Mouse (Mus musculus) Patski (cell line): ENCODE measurements around the gene Setd5. TPM values are rescaled to one million over a fixed set of nuclear protein-coding genes. Genes with fewer than 3 reads are reported as not detected.
A peak's percentile ranks its signal among the peaks of the same experiment; 100 is the strongest.

Source experiments
- ATAC-seq: fragments of 100-300 bp; one replicate; pipeline ENCODE4 v1.8.0; 2021
- CTCF ChIA-PET: fragments of 350-600 bp; sonication (Branson Sonifier 250); formaldehyde crosslinking; loops from one replicate; lab custom pipeline; 2022; ENCODE audit warnings: inconsistent platforms; lab: Charles Lee
- POLR2A ChIA-PET: fragments of 350-600 bp; sonication (Branson Sonifier 250); formaldehyde crosslinking; loops from one replicate; lab custom pipeline; 2022; ENCODE audit warnings: antibody characterized with exemption, inconsistent platforms; lab: Charles Lee
- DNase-seq: peaks from one replicate; pipeline ENCODE4 v3.0.0-alpha.2; 2011; ENCODE audit warnings: low read depth, low spot score
- H3K27me3 ChIP-seq: fragments of 371-371 bp; one replicate; pipeline ENCODE4 v1.5.1; 2021
- CTCF ChIP-seq: fragments of 100-300 bp; IDR thresholded peaks from one replicate; pipeline ENCODE4 v1.5.1; 2021
- in situ Hi-C: fragments of 300-500 bp; cut with MboI; formaldehyde crosslinking; loops from 3 replicates; pipeline ENCODE4 v1.11.1; 2018; ENCODE audit warnings: low pct_unique_long_range_greater_than_20kb, mixed read lengths
- polyA plus RNA-seq: library from polyadenylated mRNA; unstranded; gene quantifications from one replicate; pipeline ENCODE4 v1.2.3, GENCODE M21; 2021

Gene Setd5
- polyA plus RNA-seq, 1 experiment from 2014 or later = 60.3 TPM

DNA sequence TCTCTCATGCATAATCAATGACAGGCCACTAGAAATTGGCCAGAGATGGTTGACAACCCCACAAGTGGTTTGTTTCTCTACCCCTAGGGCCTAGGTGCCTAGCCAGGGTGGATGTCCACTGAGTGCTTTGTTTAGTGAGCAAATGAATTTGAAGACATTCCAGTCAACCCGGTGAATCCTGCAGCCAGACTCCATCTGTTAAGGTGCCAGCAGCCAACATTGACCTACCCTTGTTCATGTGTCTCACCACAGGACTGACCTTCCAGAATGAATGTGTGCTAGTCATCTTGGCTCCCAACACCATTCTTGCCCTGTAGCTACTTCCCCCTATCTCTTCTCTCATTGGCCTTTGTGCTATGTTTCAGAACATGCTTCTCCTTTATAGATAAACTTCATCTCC lies 84.8 kb downstream of the Setd5 start:
- ATAC-seq (no peak), DNase-seq (no peak)
- POLR2A ChIA-PET = interaction anchor here (0.9 kb wide), 1 partner anchor 11 kb away, joined by 3 read pairs; no protein-coding TSS in a partner anchor
- no peaks in the 10 kb centered on the region for H3K27me3 ChIP-seq
- CTCF ChIA-PET = interaction anchor here (1.6 kb wide), 1 partner anchor 15 kb away, joined by 6 read pairs; no protein-coding TSS in a partner anchor
- no peak for TF ChIP-seq CTCF
- in situ Hi-C loops = no loop called here

DNA sequence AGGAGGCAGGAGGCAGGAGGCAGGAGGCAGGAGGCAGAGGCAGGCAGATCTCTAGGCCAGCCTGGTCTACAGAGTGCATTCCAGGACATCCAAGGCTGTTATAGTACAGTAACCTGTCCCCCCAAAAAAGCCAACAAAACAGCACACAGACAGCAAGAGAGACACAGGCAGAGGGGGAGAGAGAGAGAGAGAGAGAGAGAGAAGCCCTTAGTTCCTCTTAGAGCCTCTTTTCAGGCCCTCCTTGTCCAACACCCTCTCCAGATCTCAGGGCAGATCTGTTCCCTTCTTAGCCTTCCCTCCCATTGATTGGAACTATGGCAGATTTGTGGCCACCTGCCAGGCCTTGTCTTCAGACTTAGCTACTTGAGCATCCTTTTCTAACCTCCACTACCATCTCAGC lies 86.3 kb downstream of the Setd5 start:
- H3K27me3 ChIP-seq = no peaks in the 10 kb centered on the region
- no peak for DNase-seq
- no peak for ATAC-seq
- CTCF ChIA-PET = no interaction called here
- no peak for TF ChIP-seq CTCF
- in situ Hi-C loops = no loop called here
- POLR2A ChIA-PET = no interaction called here

DNA sequence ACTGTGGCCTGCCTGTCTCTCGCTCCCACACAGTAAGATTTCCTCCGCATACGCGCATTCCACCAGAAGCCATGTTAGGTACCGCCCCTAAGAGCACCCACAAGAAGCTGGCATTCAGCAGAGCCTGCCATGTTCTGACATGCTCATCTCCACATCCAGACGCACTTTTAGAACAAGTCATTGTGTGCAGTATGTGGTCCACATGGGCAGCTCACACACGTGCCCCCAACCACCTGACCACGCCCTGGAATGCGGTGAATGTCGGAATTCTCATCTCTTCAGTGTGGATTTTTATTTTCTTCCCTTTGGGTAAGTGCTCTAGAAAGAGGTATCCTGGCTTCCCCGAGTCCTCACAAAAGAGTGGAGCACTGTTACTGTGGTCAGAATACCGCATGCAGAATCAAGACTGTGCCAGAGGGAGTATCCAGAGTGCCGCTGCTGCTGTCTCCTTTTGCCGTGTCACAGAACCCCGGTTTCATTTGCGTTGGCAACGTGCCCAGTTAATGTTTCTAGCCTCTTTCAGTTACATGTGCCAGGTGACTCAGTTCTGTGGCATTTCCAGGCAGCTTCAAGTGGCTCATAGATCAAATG lies 89.6 kb downstream of the Setd5 start:
- ChIA-PET CTCF (interaction anchor here (1.1 to 1.5 kb wide), 3 partner anchors 9 to 129 kb away, joined by 3 read pairs; no protein-coding TSS in a partner anchor), POLR2A (interaction anchor here (0.6 to 1.1 kb wide), 4 partner anchors 11 to 39 kb away, joined by 3 read pairs; no protein-coding TSS in a partner anchor)
- no peaks in the 10 kb centered on the region for H3K27me3 ChIP-seq
- DNase-seq = peak; percentile 91
- in situ Hi-C loops = no loop called here
- TF ChIP-seq CTCF = no peak
- ATAC-seq = peak; percentile 75

DNA sequence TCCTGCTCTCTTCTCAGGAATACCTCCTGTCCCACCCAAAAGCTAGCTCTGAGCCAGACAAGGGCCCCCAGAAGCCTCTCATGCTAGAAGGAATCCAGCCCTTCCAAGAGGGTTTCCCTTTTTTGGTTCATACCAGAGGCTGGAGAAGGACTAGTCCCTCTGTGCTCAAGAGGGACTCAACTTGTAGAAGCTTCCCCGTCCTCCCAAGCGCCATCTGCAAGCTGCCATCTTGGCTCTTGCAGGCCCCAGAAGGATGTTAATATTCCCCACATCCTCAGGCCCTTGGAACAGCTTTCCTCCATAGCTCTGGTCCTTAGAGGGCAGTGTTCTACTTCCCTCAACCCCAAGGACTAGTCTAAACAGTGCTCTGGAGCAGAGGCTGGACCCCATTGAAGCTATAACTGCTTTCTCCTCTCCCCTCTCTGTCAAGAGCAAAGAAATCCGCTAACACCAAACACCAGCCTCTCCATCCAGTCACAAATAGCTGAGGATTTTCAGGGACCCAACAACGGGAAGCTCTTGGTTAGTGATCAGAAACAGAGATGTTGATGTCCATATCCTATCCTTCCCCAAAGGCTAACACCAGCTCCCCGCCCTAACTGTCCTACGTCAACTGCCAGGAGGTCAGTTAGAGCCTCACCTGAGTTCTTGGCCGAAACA lies 91.3 kb downstream of the Setd5 start:
- CTCF ChIA-PET = interaction anchor here (0.8 to 1.4 kb wide), 3 partner anchors 118 to 134 kb away, joined by 3 to 4 read pairs (median 3); no protein-coding TSS in a partner anchor
- ATAC-seq (no peak), DNase-seq (no peak)
- POLR2A ChIA-PET = no interaction called here
- in situ Hi-C loops = no loop called here
- no peaks in the 10 kb centered on the region for H3K27me3 ChIP-seq
- no peak for TF ChIP-seq CTCF

DNA sequence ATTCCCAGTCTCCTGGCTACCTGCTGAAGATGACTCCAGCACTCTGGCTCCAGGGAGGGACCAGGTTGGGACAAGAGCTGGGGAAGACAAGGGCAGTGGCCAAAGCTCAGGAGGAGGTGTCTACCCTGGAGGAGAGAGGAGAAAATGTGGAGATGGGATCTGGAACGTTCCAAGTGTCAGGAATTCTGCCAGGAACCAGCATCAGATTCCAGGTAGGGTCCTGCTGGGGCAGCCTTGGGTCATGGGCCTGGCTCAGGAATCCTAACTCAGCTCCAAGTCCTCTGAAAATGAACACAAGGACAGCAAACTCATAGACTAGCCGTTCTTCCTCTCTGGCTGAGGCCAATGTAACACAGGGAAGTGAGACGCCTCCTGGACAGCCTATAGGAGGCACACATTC lies 92.7 kb downstream of the Setd5 start:
- H3K27me3 ChIP-seq = no peaks in the 10 kb centered on the region
- ATAC-seq (no peak), DNase-seq (no peak)
- ChIA-PET POLR2A (interaction anchor here (0.6 to 0.9 kb wide), 2 partner anchors 8 to 29 kb away, joined by 3 to 5 read pairs; no protein-coding TSS in a partner anchor), CTCF (no interaction called here)
- no peak for TF ChIP-seq CTCF
- in situ Hi-C loops = no loop called here

DNA sequence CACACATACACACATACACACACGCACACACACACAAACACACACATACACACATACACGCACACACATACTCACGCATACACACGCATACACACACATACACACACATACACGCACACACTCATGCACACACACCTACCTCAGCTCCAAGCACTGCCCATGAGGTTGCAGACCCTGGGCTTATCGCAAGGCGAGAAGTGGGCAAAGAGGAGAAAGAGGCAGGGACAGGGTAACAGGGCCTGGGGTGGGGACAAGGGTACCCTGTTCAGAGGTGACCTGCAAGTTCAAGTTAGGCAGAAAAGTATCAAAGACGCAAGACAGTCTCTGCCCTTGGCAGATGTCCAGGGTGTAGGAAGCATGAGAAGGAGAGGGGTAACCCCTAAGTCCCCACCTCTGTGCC lies 93.5 kb downstream of the Setd5 start:
- no peaks in the 10 kb centered on the region for H3K27me3 ChIP-seq
- CTCF ChIA-PET = interaction anchor here (1.5 kb wide), 1 partner anchor 67 kb away, joined by 3 read pairs; no protein-coding TSS in a partner anchor
- in situ Hi-C loops = no loop called here
- POLR2A ChIA-PET = no interaction called here
- no peak for ATAC-seq
- no peak for DNase-seq
- no peak for TF ChIP-seq CTCF

DNA sequence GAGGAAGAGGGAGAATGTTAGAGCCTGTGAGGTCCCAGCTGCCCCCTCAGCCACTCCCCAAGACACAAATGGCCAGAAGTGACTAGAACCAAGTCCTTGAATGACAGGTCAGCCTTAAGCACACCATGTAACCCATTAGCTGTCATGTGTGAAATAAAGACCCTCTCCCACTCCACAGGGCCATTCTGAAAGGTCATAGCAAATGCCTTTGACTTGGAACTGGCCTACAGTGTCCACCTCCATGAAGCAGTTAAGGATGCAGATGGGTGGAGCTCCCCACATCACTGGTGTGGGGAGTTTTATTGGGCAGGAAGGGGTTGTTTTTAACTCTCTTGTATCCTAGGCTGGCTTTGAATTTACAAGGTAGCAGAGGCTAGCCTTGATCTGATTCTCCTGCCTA lies 94.8 kb downstream of the Setd5 start:
- TF ChIP-seq CTCF = no peak
- POLR2A ChIA-PET = no interaction called here
- in situ Hi-C loops = no loop called here
- H3K27me3 ChIP-seq = no peaks in the 10 kb centered on the region
- DNase-seq = no peak
- ATAC-seq = no peak
- CTCF ChIA-PET = interaction anchor here (0.8 to 1.5 kb wide), 4 partner anchors 31 to 90 kb away, joined by 3 read pairs; no protein-coding TSS in a partner anchor

DNA sequence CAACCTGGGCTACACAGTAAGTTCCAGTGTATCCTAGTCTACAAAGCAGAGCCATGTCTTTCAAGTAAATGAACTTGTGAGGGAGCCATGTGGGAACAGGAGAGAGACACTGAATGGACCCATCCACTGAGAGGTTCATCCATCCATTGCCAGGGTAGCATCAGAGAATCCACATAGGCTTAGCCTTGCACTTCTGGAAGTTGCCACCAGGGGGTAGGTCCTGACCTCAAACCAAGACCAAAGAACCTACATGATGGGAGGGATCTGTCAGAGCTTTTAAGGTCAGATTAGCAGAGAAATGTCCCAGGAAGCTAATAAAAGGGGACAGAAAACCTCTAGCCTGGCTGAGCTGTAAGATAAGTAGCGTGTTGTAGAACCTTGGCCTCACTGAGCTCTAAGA lies 95.4 kb downstream of the Setd5 start:
- in situ Hi-C loops = no loop called here
- DNase-seq = no peak

DNA sequence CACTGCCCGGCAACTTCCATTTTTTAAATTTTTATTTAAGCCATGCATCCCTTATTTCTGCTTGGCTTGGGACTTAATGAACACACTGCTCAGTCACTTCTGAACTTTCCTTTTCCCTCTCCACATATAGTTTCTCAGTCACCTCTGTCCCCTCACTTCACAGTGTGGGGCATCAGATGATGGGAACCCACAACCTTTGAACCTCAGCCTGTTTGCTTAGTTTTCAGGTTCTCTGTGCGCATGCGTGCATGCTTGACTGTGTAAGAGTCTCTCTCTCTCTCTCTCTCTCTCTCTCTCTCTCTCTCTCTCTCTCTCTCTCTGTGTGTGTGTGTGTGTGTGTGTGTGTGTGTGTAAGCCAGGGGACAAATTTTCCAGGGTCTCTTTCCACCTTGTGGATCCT lies 98.3 kb downstream of the Setd5 start:
- ChIA-PET CTCF (no interaction called here), POLR2A (no interaction called here)
- ATAC-seq (no peak), DNase-seq (no peak)
- no peak for TF ChIP-seq CTCF
- H3K27me3 ChIP-seq = no peaks in the 10 kb centered on the region
- in situ Hi-C loops = no loop called here

More for the DNA sequence above, 95.4 kb downstream of the Setd5 start:
- H3K27me3 ChIP-seq = no peaks in the 10 kb centered on the region
- ChIA-PET POLR2A (no interaction called here), CTCF (interaction anchor here (0.8 to 1.3 kb wide), 5 partner anchors 17 to 133 kb away, joined by 3 to 4 read pairs (median 3); no protein-coding TSS in a partner anchor)
- peak; percentile 63 for ATAC-seq
- peak; percentile 75 for TF ChIP-seq CTCF

DNA sequence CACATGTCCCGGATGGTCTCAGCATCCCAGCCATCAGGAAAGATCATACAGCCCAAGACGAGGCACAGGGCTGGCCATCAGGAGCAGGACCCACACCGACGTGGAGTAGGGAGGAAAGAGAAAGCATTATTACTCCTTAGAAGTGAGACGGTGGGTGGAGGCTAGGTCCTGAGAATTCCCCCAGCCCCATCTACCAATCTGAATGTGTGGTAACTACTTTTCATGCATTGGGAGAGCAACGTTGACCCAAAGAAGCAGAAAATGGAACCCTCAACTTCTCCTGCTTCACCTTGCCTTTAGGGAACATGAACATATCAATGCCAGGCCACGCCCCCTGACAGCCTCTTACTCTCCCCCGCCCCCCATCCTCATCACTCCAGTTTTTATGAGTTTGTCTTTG lies 99.4 kb downstream of the Setd5 start:
- POLR2A ChIA-PET = no interaction called here

More for the DNA sequence above, 99.4 kb downstream of the Setd5 start:
- CTCF ChIA-PET = interaction anchor here (0.9 kb wide), 1 partner anchor 17 kb away, joined by 3 read pairs; no protein-coding TSS in a partner anchor
- in situ Hi-C loops = no loop called here
- ATAC-seq (no peak), DNase-seq (no peak)
- TF ChIP-seq CTCF = no peak
- H3K27me3 ChIP-seq = no peaks in the 10 kb centered on the region
